Mouse (Mus musculus) embryonic facial prominence, embryonic 10.5 days (tissue): ENCODE results near the gene Yae1d1. TPM values are rescaled to one million over a fixed set of nuclear protein-coding genes. Genes with fewer than 3 reads are reported as not detected.
"Not testable (repeated sequence)": the region's sequence is repeated elsewhere in the genome, so short reads cannot be mapped to it uniquely, and the experiment has no call there.

Experiments
- DNase-seq: peaks from one replicate; pipeline ENCODE4 v3.0.0-alpha.2; 2017; ENCODE audit warnings: low spot score
- H3K27ac ChIP-seq: fragments of 300-500 bp; sonication (generic); replicated peaks from 2 replicates; pipeline ENCODE4 v1.5.1; 2016; ENCODE audit warnings: mild to moderate bottlenecking
- H3K27me3 ChIP-seq: fragments of 300-500 bp; sonication (generic); replicated peaks from 2 replicates; pipeline ENCODE4 v1.6.1; 2016; ENCODE audit warnings: low read depth, mild to moderate bottlenecking; ENCODE audit not compliant: poor library complexity, severe bottlenecking
- H3K36me3 ChIP-seq: fragments of 300-500 bp; sonication (generic); replicated peaks from 2 replicates; pipeline ENCODE4 v1.6.1; 2016; ENCODE audit warnings: mild to moderate bottlenecking, moderate library complexity
- H3K4me1 ChIP-seq: fragments of 300-500 bp; sonication (generic); 2 replicates; pipeline ENCODE4 v1.6.1; 2016
- H3K4me3 ChIP-seq: fragments of 300-500 bp; sonication (generic); 2 replicates; pipeline ENCODE4 v1.5.1; 2016; ENCODE audit warnings: mild to moderate bottlenecking, moderate library complexity
- H3K9me3 ChIP-seq: fragments of 300-500 bp; sonication (generic); 2 replicates; pipeline ENCODE4 v1.6.1; 2016; ENCODE audit warnings: mild to moderate bottlenecking
- WGBS: fragments of 180-500 bp; shearing (Covaris S2); methylation state at CpG from one replicate; pipeline ENCODE4 v1.1.7; 2016; 5-methylcytosine and 5-hydroxymethylcytosine counted together
- polyA plus RNA-seq: library from polyadenylated mRNA; unstranded; fragments of >200 nt; fragmentation: Nextera tagmentation; extraction: Ambion mirVana; gene quantifications from 2 replicates; pipeline ENCODE4 v1.2.1, GENCODE M21; 2016

The Yae1d1 gene
- polyA plus RNA-seq, 1 experiment from 2014 or later = 90.9 TPM

DNA sequence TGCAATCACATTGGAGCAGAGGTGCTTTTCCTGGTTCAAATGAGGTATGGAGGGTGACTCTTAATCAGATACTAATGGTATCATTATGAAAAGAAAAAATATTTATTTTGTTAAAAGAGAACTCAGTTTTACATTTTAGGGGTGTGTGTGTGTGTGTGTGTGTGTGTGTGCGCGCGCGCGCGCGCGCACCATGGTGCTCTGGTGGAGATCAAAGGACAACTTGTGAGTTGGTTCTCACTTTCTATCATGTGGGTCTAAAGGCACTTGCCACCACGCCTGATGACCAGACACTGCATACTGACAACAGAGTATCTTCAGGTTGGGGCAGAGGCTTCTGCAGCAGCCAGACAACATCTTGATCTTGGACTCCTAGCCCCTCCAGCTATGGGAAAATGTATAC is 18.4 kb downstream of the Yae1d1 start:
- no peak for DNase-seq
- 97% methylated on average over 9 of the region's 9 CpGs for WGBS
- no peak overlapping the region for H3K27ac ChIP-seq
- no peaks in the 10 kb centered on the region; the same call in 1 of the 2 replicates for H3K9me3 ChIP-seq
- no peaks in the 10 kb centered on the region for H3K4me1 ChIP-seq
- no peak overlapping the region for H3K4me3 ChIP-seq
- no peaks in the 10 kb centered on the region for H3K27me3 ChIP-seq
- H3K36me3 ChIP-seq = peaks cover 3% of the 10 kb centered on the region; the same call in 1 of the 2 replicates

GRCm38 (mm10) chr13:17960613-17961012 is 32.5 kb downstream of the Yae1d1 start:
- no peak overlapping the region for H3K27ac ChIP-seq
- H3K9me3 ChIP-seq = no peaks in the 10 kb centered on the region
- no peaks in the 10 kb centered on the region for H3K4me1 ChIP-seq
- H3K27me3 ChIP-seq = no peaks in the 10 kb centered on the region
- 90% methylated on average over 7 of the region's 7 CpGs for WGBS
- no peak overlapping the region for H3K4me3 ChIP-seq
- no peaks in the 10 kb centered on the region for H3K36me3 ChIP-seq
- no peak for DNase-seq

DNA sequence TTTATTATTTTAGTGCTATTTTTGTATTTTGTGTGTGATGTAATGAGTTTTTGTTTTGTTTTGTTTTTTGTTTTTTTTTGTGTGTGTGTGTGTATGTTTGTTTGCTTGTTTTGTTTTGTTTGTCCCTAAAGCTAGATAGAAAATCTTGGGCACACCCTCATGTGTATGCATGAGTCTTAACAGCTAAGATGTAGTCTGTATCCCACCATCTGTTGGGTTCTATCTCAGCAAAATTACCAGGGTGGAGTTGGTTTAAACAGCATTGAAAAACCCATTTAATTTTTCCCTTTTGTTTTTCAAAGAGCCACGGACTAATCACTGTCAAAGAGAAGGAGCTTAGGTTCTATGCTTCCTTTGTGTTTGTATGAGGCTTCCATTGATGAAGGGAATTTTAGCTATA is 38.9 kb downstream of the Yae1d1 start:
- Histone ChIP-seq H3K36me3 (no peaks in the 10 kb centered on the region), H3K9me3 (no peaks in the 10 kb centered on the region), H3K4me1 (no peaks in the 10 kb centered on the region), H3K4me3 (no peak overlapping the region), H3K27me3 (no peaks in the 10 kb centered on the region), H3K27ac (no peak overlapping the region)
- no peak for DNase-seq
- WGBS = 64% methylated on average over 1 of the region's 1 CpGs

DNA sequence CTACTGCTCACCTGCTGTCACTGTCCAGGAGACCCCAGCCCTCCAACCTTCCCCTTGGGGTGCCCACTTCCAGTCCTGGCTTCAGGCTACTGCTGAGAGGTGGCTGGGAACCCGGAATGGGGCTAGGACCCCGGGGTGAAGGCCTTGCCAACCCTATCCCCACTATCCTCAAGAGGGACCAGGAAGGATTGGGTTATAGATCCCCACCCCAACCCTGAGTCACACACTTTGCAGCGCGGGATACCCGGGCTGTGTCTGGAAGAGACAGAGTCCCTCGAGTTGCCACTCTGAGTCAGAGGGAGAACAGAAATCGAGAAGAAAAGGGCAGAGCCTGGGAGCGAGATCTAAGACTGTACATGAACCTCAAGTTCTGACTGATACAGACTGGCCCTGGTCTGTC is 42.6 kb downstream of the Yae1d1 start:
- not testable (repeated sequence) for H3K27ac ChIP-seq, H3K9me3 ChIP-seq, H3K4me3 ChIP-seq, H3K4me1 ChIP-seq, DNase-seq, H3K27me3 ChIP-seq, H3K36me3 ChIP-seq
- WGBS = 94% methylated on average over 8 of the region's 8 CpGs

DNA sequence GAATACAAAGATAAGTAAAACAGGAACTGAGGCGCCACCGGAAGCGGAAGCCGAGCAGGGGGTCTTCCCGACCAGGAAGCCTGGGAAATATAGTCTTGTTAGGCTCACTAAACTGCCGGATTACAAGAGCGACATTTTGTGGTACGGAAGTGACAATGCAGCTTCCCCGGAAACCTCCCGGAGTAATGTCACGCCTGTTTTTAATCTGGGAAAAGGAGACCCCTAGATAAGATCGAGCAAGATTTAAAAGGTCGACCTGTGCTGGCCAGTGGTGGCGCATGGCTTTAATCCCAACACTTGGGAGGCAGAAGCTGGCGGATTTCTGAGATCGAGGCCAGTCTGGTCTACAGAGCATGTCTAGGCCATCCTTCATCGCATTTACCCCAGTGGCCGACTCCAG is 43.6 kb downstream of the Yae1d1 start:
- Histone ChIP-seq H3K4me1 (no peaks in the 10 kb centered on the region), H3K9me3 (no peaks in the 10 kb centered on the region), H3K27me3 (peaks cover 5% of the 10 kb centered on the region; the same call in 1 of the 2 replicates), H3K36me3 (no peaks in the 10 kb centered on the region), H3K27ac (no peak overlapping the region), H3K4me3 (no peak overlapping the region)
- WGBS = 75% methylated on average over 18 of the region's 18 CpGs
- no peak for DNase-seq

DNA sequence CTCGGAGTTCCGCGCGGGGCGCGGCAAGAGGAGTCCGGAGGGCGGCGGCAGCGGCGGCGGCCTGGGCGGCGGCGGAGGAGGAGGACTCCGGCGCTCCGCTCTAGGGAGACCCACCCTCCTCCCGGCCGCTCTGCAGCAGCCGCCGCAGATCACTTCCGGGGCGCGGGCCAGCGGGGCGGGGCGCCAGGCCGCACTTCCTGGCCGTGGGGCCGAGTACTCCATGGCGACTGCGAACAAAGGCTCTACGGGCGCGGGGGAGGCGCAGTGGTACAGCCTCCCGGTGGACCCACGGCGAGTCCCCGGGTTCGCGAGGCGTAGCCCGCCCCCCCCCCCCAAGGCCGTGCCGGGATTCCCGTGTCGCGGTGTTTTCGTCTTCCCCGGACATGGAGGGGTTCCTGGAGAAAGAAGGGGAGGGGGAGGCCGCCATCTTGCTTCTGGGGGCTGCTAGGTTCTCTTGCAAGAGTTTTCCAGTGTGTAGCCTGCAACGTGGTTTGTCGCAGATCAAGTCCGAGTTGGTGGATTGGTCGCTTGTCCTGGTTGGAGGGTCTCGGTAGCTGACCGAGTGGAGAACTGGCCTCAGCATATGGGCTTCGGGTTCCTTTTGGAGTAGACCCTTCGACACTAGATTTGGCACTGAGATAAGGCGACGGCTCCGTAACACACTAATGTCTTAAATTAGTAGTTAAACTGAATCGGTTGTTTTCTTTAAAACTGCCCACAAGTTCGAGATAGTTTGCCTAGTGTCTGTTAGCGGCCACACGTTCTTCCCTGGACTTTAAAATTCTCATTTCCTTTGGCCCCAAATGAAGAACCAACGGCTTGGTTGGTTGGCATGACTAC is 48.9 kb downstream of the Yae1d1 start, which contains the start of gene Rala:
Rala (minus strand) TSS at position 162 of the 840 bp plus-strand sequence.
- Histone ChIP-seq H3K9me3 (no peaks in the 10 kb centered on the region), H3K4me1 (peaks cover 13% of the 10 kb centered on the region), H3K4me3 (peak within 1 kb of the TSS; percentile 95), H3K27ac (peak within 1 kb of the TSS; percentile 99), H3K27me3 (peaks cover 5% of the 10 kb centered on the region; the same call in 1 of the 2 replicates), H3K36me3 (peaks cover 5% of the 10 kb centered on the region)
- peak; percentile 93 for DNase-seq
- 8% methylated on average over 69 of the region's 69 CpGs for WGBS

DNA sequence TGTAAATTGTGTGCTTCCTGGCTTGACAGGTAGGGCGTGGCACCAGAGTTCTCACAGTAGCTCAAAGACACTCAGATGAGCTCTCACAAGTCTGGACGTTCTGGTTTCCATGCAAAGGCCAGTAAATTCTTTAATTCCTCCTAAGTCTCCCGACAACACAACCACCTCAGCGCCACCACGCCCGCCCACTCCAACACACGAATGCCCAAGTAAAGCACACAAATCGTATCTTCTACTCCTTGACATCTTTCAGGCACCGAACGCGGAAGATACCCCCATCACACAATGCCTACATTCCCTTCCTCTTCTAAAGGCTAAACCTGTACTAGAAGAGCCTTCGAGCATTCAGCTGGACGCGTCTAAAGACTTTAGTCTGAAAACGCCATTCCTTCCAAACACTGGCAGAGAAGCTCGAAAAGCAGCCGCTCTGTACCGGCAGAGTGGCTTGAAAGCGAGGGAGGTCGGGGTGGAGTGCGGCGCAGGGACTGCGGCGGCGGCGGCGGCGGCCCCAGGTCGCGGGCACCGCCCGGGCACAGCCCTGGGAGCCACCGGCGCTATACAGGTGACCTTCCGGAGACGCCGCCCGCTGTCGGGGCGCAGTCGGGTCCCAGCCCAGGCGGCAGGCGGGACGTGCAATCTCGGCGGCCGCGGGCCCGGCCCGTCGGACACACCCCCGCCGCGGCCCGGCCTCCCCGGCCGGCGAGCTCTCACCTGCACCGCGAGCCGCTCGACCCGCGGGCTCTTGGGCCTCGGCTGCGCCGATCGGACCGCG is 49.7 kb downstream of the Yae1d1 start:
- Histone ChIP-seq H3K4me3 (peak overlapping the region; percentile 95), H3K36me3 (peaks cover 5% of the 10 kb centered on the region), H3K27ac (peak overlapping the region; percentile 99), H3K4me1 (peaks cover 13% of the 10 kb centered on the region), H3K27me3 (0 out of 2 replicates have a peak, but pooled peaks cover under 1% of the 10 kb centered on the region), H3K9me3 (no peaks in the 10 kb centered on the region)
- under 1% methylated on average over 70 of the region's 70 CpGs for WGBS
- no peak for DNase-seq

DNA sequence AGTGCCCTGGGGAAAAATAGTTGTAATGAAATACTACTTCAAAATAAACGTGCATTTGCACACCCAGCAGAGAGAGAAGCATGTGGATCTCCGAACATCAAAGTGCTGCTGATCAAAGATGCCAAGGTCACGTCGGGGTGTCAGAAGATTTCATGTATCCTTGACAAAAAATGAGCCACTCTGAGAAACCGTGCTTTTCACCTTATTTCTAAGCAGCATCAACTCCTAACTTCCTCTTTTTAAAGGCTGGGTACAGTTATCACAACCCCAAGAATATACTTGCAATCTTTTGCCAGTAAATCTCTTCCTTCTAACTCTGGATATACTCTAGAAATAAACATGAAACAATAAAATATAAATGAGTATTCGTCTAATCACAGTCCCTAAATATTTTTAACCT is 50.8 kb downstream of the Yae1d1 start:
- DNase-seq = no peak
- 82% methylated on average over 6 of the region's 6 CpGs for WGBS
- Histone ChIP-seq H3K4me3 (peak overlapping the region; percentile 95), H3K36me3 (peaks cover 5% of the 10 kb centered on the region), H3K27me3 (no peaks in the 10 kb centered on the region), H3K9me3 (no peaks in the 10 kb centered on the region), H3K27ac (no peak overlapping the region), H3K4me1 (peaks cover 13% of the 10 kb centered on the region)

Other genes starting within 250 kb of the Yae1d1 start
- gene Cdk13, start 188.3 kb downstream of the Yae1d1 start, polyA plus RNA-seq = 12.7 and 14.0 TPM in 2 replicates
- 107 and 108 TPM in 2 replicates for gene Rala, start 49.1 kb downstream of the Yae1d1 start, polyA plus RNA-seq